Mouse (Mus musculus) forelimb bud, embryonic 11.5 days (tissue): ENCODE measurements at regions not wholly inside any gene's neighbourhood (a gene's known extent, or its start where the extent isn't known, plus 50 kb on each side); places are given as distances from the start of the nearest gene placed in this dataset.

Experiments
- DNase-seq: peaks from one replicate; pipeline ENCODE4 v3.0.0-alpha.2; 2012; ENCODE audit warnings: low read depth, low spot score

DNA sequence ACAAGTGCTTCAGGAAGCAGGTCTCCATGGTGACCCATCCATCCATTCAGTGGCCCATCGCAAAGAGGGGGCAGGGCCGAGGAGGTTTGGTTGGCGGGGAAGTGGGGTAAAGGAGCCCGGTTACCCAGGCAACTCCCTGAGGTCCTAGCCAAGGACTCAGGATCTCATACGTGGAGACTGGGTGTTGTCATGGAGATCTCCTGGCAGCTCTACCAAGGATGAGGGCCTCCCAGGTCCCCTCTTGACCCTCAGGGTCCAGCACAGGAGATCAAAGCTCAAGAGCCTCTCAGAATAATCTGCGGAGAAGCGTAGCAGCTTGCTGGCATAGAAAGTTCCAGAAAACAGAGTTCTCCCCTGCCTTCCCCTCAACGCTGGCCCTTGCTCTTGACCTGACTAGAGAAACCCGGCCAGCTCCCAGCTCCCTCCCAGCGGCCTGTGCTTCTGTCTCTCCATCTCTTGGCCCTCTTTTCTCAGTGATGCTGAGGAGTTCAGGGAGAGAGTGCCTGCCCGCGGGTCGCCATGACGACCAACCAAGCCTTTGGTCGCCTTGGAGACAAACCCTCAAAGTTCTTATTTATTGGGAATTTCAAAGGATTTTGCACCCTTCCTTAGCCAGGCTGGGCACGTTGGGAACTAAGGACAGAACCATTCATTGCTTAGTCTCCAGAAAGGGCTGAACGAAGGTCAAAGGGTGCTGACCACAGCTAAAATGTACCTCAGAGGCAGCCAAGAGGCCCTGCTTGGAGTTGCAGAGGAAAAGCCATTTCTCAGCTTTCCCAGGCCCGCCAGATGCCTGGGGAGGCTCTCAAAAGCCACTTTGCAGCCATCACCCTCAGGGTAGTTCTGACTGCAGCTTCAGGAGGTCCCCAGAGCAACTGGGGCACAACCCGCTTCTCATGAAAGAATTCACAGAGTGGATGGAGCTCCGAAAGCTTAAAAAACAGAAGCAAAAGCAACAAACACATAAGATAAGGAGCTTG, 60.0 kb downstream of the Ubiad1 start:
- DNase-seq, result no peak

- no peak for DNase-seq
These were observed 64.0 kb downstream of the Ubiad1 start for GRCm38 (mm10) chr4:148380562-148380961.

- DNase-seq, result no peak
These were observed 66.1 kb downstream of the Ubiad1 start for GRCm38 (mm10) chr4:148378491-148378890.

DNA sequence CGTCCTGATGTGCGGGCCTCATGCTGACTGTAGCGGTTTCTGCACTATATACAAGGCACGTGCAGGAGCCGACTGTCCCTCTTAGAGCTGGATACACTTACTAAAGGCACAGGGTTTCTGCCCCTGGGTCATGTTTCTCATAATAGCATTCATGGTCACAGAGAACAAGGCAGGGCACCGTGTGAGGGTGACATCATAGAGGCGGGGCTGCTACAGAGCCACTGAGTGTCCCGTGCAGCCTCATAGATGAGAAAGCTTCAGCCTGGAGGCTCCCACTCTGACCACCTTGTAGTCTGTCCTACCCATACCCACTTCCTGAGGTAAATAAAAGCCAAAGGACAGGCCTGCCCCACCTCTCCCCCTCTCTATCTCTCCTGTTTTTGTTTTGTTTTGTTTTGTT, 67.2 kb downstream of the Ubiad1 start:
- no peak for DNase-seq

GRCm38 (mm10) chr4:148376439-148376838, 68.1 kb downstream of the Ubiad1 start:
- DNase-seq, result no peak

GRCm38 (mm10) chr4:148371489-148371888, 73.1 kb downstream of the Ubiad1 start:
- DNase-seq, result no peak

DNA sequence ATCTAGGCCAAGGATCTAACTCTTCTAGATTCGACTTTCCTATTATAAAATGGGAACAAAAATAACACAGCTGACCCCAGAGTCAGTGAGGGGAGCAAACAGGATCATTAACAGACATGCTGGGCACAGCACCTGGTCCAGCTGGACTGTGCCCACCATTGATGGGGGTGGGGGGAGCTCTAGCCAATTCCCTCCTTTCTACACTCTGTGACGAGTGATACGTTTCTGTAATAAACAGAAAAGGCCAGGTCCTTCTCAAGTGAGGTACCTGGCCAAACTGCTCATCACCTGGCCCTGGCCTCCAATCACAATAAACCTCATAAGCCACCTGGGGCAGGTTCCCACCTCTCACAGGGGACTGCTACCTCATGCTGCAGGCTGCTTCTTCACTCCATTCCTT, 76.9 kb downstream of the Ubiad1 start:
- DNase-seq, result no peak

DNA sequence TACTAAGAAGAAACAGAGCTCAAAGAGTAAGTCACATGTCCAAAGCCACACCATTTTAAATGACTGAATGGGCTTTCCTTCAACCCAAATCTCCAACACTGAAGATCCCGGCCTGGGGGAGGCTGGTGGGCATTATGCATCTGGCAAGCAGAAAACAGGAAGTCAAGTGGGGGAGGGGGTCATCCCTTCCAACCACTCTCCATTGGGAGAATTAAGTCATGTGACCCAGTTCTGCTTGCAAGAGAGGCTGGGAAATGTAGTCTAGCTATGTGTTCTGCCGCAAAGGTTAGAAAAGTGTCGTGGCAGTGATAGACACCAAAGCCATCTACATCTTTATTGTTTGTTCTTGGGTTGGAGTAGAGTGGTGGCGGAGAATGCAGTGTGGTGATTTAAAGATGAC, 78.0 kb upstream of the Disp3 start:
- DNase-seq, result peak; percentile 61

- DNase-seq, result no peak
These were observed 75.8 kb upstream of the Disp3 start for GRCm38 (mm10) chr4:148363366-148364121.

GRCm38 (mm10) chr4:148360931-148361330, 73.2 kb upstream of the Disp3 start:
- no peak for DNase-seq

GRCm38 (mm10) chr4:148358336-148358735, 70.6 kb upstream of the Disp3 start:
- DNase-seq, result no peak

- DNase-seq, result no peak
These were observed 69.5 kb upstream of the Disp3 start for GRCm38 (mm10) chr4:148357221-148357621.

DNA sequence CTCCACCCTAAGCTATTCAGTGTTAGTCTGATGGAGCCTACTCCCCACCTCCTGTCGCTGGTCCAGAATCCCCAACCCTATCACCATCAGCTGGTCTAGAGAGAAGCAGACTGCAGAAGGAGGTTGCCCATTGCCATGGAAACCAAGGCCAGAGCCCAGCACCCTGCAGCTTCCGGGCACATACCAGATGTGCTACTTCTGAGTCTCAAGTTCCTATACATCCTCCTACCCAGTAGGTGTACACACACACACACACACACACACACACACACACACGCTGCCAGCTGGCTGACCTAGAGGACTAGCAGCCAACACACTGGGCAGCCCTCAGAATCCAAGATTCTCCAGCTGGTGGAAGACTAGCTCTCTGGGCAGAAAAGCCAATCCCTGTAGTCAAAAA, 68.9 kb upstream of the Disp3 start:
- DNase-seq, result no peak

GRCm38 (mm10) chr4:148353969-148354368, 66.2 kb upstream of the Disp3 start:
- no peak for DNase-seq

GRCm38 (mm10) chr4:148352690-148353089, 64.9 kb upstream of the Disp3 start:
- no peak for DNase-seq

DNA sequence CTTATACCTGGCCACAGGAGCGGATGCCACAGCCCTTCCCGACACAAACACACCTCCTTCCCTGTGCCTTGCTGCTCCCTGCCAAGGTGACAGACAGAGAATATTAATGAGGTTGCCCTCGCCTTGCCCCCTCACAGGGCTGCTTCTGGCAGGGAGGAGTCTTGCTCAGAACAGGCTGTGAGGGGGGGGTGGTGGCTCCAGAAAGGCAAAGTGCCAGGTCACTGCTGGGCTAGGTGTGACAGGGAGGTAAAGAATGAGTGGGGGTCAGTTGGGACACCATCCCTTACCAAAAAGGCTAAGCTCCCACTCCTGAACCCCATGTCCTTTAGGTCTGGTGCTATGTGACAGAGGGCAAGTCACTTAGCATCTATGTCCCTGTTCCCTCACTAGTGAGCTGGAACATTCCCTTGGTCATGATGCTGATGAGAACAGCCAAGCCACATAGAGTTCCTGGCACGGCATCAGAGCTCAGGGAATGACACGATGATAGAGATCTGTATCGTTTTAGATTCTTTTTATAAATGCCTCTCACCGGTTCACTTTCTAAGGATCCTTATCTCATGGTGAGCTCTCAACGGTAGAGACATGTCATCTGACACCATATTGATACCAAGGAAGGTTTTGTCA, 53.9 kb upstream of the Disp3 start:
- DNase-seq, result no peak

DNA sequence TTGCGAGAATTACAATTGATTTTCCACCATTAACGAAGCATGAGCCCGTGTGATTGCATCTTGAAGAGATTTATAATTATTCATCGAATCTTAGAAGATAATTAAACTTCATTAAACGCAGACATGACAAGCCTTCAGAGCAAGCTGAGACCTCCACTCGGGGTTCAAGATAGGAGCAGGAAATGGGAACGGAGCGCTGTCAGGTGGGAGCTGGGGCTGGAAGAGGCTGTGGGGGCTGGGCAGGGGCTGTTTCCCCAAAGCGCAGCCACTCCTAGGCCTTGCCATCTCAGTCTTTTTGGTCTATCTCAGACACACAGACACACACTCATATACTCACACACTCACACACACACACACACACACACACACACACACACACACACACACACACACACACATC, 52.6 kb upstream of the Disp3 start:
- DNase-seq, result no peak

DNA sequence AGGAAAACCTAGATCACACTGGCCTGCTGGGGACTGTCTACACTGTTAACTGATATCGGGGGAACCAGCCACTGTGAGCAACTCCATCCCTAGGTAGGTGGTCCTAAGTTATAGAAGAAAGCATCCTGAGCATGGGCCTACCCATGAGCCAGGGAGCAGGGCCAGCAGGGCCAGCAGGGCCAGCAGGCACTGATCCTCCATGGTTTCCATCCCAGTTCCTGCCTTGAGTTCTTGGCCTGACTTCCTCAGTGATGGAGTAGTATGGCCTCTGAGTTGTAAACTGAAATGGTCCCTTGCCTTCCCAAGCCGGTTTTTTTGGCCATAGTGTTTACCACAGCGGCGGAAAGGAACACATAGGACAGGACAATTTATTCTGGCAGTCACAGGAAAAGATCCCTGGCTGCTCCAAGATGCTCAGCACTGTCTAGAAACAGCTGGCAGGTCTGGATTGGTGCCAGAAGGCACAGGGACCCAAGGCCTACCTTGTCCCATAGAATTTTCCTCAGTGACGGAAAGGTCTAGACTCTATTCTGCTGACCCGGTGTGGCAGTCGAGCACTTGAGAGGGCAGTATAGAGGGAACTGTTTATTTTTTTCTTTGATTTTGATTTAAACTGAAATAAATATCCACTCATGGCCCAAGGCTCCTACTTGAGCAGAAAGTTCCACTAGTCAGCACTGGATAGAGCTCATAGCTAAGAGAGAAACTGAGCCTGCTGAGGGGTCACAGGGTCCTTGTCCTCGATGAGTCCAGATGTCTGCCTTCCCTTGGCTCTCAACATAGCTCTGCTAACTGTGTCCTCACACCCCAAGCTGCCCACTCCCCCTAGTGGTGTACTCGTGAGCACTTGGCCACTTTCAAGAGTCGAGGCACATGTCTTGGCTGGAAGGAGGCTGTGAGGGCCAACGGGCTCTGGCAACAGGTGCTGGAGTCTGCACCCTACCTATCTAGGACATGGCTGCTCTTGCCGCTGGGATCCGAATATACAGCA, 50.4 kb upstream of the Disp3 start:
- peak; percentile 28 for DNase-seq
